Mouse (Mus musculus) spleen, adult 12 weeks (tissue): Measurements from ENCODE around the gene Irak2.

Experiments used
- DNase-seq: peaks from one replicate; pipeline ENCODE4 v3.0.0; 2022; ENCODE audit warnings: low spot score

The Irak2 gene

DNA sequence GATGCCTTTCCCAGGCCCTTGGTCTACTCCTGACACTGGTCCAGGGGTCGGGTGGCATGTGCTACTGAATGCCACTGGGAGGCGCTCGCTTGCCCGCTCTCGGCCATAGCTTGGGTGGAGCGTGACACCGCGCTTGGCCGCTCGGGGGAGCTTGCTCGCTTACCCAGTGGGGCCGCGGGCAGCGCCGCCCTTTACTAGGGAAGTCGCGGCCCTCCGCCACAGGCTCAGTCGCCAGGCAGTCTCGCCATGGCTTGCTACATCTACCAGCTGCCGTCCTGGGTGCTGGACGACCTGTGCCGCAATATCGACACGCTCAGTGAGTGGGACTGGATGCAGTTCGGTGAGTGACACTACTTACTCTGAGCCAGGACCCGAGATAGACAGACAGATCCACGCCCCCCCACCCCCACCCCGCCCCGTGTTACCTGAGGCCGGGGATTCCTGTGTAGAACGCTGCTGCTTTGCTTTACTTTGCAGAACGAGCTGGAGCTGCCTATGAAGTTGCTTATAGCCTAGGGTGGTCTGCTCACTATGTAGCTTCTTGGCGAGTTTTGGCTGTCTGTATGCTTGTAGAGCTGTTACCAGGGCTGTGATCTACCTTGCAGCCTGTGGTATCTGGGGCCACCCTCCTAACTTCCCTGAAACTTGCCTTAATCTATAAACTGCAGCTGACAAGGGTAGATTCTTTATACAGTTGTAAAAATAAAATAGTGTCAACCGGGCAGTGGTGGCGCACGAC lies at the start of gene Irak2:
Gene Irak2, plus strand, starts transcription at position 166 of the 739 bp plus-strand sequence.
- peak; percentile 90 for DNase-seq

DNA sequence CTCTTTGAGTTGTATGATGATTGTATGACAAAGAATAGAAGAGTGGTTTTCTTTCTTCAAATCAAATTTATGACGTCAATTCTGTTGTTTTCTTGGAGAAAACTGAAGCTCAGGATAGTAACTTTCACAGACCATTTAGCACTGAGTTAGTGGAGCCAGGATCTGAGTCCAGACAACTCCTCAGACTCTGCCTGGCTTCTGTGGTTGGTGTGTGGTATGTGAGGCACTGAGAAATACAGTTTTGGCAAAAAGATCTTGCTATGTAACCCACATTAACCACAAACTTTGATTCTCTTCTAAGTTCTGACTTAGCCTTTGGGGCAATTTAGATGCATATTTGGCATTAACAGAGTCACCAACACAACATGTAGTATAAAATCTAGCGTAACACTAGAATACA lies 45.6 kb upstream of the Irak2 start:
- DNase-seq: no peak

DNA sequence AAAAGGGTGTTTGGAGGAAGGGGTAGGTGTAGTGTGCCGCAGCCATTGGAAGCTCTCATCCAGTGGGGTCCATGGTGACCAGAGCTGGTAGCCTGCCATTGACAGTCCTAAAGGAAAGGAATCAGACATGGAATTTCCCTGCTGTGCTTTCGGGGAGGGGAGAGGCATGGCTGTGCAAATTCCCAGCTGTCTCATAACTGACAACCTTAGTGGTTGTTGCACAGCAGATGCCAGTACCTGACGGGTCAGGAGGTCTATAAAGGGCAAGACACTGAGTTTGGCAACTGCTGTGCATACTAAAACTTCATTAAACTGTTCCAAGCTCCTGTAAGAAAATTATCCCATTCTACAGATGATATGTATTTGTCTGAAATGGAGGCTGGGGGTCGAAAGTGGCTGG lies 40.3 kb upstream of the Irak2 start:
- no peak for DNase-seq

DNA sequence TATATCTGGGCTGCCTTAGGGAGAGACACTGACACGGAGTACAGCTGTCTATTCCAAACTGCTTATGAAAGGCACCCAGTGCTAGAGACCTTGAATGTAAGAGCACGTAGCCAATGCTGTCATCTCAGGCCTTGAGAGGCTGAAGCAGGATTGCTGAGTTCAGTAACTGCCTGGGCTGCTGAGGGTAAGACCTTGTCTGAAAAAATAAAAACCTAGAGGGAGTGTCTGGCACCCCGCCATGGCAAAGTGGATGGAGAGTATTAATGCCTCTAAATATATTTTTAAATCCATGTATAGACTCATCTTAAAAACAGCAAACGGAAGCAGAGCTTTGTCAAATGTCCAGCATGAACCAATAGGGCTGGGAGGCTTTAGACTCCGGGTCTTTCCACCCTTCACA lies 38.4 kb upstream of the Irak2 start:
- DNase-seq: no peak

DNA sequence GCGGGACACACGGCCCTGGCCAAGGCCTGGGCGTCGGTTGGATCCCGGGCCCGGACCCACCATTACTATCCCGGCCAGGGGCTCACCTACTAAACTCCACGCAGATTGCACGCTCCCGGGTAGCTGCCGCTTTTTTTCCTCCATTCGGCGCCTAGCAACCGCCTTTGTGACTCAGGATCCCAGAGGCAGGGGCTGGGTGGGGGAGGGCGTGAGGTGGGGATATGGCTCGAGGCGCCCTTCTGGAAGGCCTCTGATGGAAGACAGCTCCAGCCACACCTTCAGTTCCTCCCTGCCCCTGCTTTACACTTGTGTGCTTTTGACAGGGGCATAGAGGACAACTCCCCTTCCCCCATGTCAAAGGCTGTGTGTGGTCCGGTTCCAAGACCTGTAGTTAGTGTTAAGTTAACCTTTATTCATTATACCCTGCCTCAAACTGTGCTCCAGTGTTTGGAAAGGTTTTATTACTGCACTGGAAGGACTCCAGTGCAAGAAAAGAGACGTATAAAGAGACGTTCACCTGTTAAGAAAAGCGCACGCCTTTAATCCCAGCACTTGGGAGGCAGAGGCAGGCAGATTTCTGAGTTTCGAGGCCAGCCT lies 37.6 kb upstream of the Irak2 start, which contains the start of gene Fancd2os:
Gene Fancd2os, minus strand, starts transcription at position 173 of the 597 bp plus-strand sequence.
- DNase-seq: no peak

DNA sequence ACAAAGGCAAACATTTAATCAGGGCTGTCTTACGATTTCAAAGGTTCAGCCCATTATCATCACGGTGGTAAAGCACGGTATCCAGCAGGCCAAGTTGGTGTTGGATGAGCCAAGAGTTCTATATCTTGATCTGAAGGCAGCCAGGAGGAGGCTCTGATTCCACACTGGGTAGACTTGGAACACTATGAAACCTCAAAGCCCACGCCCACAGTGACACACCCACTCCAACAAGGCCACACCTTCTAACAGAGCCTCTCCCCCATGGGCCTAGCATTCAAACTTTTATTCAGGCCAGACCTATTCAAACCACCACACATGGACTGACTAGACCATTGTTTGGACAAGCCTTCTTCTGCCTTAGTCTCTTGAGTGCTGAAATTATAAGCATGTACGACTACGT lies 35.4 kb upstream of the Irak2 start:
- DNase-seq: no peak

DNA sequence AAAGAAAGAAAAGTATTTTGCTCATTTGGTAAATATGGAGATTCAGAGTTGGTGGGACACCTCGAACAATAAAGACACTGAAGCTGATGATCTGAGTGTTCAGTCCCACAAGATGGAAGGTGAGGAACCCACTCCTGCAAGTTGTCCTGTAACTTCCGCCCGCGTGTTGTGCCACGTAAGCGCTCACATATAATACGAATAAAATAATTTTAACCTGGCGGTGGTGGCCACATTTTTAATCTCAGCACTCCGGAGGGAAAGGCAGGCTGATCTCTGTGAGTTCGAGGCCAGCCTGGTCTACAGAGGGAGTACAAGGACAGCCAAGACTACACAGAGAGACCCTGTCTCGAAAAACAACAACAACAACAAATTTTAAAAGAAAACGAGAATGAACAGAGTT lies 34.3 kb upstream of the Irak2 start:
- DNase-seq: no peak

DNA sequence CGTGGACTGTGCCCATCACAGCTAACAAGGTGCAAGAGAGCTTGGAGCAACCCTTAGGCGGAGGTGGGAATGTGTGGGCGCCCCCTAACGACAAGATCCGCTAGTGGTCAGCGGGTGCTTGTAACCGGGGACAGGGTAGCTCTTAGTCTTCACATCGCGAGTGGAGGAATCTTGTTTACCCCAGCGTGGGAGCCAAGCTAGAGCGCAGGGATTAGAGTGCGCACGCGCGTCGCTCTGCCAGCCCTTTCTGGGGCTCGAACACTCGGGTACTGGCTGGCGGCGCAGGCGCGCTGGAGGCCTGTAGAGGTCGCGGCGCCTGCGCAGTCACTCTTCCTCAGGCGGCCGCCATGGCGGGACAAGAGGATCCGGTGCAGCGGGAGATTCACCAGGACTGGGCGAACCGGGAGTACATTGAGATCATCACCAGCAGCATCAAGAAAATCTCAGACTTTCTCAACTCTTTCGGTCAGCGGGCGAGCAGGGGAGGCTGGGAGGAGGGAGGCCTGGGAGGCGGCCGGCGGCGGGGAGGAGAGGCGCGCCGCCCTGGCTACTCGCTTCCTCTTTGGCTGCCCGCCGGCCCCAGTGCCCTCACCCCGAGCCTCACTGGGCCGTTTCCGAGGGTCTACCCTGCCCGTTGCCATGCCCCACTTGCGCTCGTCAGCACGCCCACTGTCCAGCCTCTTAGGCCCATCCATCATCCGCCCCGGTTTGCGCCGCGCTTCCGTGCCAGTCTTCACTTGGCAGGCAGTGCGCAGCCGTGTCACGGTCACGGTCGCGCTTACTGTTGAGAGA lies 33.6 kb upstream of the Irak2 start, which contains the start of gene Brk1:
Gene Brk1, plus strand, starts transcription at position 341 of the 792 bp plus-strand sequence.
- DNase-seq: peak; percentile 78

DNA sequence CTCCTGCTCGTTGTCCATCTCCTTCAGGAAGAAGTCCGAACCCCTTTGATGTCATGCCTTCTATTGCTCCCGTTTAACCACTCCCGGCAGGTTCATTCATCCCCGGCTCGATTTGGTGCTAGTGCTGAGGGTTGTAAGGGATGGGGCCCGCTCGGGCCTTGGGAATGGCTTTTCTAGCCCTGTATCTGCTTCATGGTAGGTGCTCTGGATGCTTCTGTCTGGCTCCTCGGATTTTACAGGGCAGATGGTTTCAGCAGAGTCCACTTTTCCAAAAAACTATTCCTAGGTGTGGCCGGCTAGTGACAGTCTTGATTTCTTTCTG lies 33.1 kb upstream of the Irak2 start:
- DNase-seq: no peak

DNA sequence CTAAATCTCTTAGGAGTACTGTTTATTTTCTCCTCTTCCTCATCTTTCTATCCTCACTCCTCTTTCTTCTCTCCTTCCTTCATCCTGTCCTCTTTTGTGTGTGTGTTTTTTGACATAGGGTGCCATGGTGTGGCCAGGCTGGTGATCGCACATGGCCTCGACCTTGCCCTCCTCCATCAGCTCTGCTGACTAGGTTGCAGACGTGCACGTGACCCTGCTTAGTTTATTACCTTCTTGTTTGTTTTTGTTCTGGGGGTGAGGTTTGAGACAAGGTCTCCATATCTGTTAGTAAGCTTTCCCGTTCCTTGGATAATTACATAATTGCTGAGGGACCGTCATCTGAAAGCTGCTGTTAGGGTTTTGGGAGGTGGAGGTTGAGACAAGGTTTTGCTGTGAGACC lies 29.4 kb upstream of the Irak2 start:
- no peak for DNase-seq

DNA sequence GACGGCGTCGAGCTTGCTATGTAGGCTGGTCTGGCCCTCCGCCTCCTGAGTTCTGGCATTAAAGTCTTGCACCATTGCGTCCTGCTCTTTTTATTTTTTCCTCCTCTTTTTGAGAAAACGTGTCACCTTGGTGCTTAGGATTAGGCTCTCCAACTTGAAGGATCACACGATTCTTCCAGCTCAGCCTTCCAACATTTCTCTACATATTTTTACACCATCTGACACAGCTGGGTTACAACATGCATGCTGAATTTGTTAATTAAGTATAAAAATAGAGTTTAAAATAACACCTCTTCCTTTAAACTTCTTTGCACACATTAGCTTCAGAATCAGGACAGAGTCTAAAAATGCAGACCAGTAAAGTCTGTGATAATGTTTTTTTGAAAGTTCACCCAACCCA lies 29.0 kb upstream of the Irak2 start:
- DNase-seq: no peak

DNA sequence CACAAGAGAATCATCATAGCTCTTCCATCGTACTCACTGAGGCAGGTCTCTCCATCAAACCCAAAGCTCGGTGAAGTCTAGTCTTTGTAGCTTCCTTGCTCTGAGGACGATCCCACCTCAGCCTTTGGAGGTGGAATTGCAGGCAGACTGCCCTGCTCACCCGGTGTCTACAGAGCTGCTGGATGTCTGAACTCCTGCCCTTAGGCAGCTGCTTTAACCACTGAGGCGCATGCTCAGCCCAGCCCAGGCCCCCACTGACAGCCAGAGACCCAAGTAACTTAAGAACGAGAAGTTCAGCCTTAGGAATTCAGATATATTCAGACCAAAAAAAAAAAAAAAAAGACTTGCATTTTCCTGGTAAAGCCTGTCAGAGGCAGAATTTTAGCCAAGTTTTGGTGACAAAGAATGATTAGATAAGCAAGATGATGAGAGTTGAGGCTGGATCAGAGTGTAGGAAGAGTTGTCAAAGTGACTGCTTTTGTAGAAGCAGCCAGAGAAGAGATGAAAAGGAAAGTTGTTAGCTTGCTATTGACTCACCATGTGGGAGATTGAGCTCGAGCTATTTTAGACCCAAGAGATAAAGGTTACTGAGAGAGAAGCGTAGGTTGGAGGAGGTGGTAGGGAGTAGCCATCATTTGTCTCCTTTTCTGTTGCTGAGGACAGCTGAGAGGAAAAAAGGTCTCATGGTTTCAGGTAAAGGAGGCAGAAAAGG lies 25.9 kb upstream of the Irak2 start:
- no peak for DNase-seq

DNA sequence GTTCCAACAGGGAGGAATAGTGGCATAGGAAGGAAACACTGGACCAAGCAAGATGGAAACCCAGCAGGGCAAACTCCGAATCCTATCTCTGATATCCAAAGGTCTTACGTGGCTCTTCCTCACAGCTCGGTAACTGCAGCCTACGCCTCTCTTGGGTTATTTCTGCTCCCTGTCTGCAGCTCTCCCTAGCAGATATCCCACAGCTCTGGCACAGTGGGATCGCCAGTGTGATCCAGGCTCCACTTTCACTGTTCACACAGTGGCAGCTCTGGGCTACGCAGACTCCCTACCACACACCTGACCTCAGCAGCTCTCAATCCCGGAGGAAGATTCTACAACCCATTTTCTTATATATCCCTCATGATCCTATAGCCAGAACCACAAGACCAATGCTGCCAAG lies 24.1 kb upstream of the Irak2 start:
- DNase-seq: no peak

DNA sequence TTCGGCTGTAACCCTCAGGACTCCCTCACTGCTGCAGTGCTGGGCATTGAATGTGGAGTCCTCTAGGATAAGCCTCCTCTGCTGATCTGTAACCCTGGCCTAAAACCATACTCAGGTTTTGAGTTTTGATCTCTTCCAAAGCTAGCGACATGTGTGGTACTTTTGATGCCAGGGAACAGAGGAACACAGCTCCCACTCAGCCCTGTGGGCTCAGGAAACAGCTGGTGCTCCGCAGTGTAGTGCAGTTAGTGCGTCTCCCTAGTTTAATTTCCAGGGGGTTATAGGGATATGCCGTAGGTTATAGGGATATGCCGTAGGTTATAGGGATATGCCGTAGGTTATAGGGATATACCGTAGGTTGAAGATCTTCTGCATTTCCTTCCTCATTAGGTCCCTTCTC lies 23.3 kb upstream of the Irak2 start:
- no peak for DNase-seq

DNA sequence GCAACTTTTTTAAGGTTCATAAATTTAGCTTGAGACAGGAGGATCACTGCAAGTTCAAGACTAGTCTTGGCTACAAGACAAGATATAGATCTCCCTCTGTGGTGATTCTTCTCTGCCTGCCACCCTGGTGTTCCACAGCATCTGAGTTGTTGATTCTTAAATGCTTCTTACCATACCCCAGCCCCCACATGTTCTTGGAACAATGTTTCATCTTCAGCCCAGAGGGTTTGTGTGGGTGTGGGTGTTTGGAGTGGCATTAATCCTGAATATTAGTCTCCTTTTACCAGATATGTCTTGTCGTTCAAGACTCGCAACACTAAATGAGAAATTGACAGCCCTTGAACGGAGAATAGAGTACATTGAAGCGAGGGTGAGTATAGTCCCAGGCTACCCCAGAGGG lies 22.8 kb upstream of the Irak2 start:
- DNase-seq: no peak

DNA sequence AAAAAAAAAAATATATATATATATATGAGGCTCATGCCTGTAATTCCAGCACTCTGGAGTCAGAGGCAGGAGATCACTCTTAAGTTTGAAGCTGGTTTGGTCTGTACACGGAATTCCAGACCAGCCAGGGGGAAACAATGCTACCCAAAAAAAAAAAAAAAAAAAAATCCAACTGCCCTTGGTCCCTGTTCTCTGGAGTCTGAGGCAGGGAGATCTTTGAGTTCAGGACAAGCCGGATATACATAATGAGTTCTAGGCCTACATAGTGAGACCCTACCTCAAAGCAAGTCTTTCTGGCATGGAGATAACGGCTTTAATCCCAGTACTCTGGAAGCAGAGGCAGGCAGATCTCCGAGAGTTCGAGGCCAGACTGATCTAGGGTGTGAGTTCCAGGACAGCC lies 14.9 kb upstream of the Irak2 start:
- DNase-seq: no peak

DNA sequence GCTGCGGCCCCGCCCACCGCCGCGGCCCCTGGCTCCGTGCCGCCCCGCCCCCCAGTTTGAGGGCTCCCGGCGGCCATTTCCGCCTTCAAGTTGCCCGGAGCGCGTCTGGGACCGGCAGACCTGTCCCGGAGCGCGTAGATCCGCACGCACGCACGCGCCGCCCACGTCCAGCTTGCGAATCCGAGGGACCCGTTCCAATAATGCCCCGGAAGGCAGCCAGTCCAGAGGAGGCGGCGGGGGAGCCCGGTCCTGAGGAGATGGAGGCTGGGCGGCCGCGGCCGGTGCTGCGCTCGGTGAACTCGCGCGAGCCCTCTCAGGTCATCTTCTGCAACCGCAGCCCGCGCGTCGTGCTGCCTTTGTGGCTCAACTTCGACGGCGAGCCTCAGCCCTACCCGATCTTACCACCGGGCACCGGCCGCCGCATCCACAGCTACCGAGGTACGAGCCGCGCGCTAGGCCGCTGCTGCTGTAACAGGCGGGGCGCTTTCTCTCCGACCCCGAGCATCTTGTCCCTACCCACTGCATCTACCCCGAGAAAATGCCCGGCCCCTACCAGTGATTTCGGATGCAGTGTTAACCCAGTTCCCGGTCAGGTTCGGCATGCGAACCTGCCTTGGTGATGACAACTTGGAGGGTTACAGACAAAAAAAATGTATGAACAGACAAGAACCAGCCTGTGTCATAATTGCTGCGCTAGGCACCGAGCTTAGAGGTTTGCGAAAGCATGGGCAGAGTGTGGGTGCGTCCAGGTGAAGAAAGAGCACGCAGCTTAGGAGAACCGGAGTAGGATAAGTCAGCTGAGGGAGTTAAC lies 14.1 kb upstream of the Irak2 start, which contains the start of gene Vhl:
Gene Vhl, plus strand, starts transcription at position 19 of the 811 bp plus-strand sequence.
- DNase-seq: peak; percentile 79

DNA sequence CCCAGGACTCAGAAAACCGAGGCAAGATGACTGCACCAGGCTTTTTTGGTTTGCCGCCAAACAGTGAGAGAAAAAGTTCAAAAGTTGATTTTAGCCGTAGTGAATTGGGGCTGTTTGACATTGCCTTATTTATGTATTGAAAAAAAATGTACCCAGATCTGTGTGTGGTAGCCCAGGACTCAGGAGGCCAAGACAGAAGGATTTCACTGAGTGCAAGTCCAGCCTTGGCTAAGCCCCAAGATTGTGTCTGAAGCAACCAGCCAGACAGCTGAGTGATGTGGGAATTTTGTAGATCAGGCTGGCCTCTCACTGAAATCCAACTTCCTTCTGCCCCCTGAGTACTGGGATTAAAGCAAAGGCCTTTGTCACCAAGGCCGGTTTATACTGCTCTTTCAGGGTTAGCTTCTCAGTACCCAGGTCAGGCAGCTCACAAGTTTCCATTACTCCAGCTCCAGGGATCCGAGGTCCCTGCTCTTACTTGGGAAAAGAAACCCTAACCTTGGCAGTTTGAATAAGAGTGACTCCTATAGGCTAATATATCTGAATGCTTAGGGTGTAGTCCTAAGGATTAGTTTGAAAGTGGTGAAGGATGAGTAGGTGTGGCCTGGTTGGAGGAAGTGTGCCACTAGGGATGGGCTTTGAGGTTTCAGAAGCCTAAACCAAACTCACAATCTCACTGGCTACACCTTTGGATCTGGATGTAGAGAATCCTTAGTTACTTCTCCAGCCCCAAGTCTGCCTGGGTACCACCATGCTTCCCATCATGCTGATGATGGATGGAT lies 13.1 kb upstream of the Irak2 start:
- no peak for DNase-seq

DNA sequence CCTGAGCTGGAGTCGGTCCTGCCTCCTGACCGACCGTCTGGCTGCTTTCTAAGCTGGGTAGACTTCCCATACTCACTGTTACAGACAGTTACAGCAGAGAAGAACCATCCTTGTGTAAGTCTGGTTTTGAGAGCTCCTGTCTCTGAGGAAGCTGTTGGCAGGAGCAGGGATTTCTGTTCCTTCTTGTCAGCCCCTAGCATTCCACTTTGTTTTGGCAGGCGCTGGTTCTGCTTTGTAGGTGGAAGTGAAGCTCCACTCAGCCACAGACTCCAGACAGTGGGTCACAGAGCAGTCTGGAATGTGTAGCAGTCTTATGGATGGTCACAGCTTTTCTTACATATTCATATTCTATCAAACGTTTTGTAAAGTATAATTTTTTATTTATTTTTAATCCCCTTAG lies 7.9 kb upstream of the Irak2 start:
- DNase-seq: no peak

DNA sequence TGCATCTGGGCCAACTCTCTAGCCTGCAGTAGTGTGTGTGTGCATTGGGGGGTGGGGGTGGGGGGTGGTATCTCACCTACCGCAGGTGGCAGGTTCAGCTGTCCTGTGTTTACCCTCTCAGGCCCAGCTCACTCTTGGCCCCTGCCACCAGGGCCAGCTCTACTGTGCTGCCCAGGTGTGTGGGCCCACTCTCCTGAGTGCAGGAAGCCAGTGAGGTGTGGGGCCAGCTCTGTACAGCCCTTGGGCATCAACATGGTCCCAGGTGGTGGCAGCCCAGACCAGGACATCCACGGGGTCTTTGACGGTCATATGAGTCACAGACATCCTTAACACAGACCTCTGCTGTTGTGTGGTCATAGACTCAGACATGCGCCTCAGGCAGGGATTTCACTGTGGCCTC lies 5.4 kb upstream of the Irak2 start:
- no peak for DNase-seq

DNA sequence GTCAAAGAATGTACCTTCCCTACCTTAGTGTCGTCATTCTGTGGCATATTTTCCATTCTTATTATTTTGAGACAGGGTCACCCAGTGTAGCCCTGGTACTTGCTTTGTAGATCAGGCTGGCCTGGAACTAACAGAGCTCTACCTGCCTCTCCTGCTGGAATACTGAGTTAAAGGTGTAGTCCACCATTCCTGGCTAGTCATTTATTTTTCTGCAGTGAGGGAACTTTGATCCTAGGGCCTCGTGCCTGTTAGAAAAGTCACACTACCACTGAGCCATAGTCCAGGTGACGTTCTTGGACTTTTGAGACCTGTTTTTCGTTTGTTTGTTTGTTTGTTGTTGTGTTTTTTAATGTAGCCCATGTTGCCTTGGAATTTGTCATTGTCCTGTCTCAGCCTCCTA lies 934 bp downstream of the Irak2 start:
- no peak for DNase-seq
